Mouse (Mus musculus) gastrocnemius, postnatal 25 days (tissue): ENCODE data around the gene Btd. TPM values are rescaled to one million over a fixed set of nuclear protein-coding genes. Genes with fewer than 3 reads are reported as not detected.

Experiments
- DNase-seq: peaks from one replicate; pipeline ENCODE4 v3.0.0; 2022
- total RNA-seq, 2 experiments: library from RNA; stranded (reverse); gene quantifications; 1 replicate in 1 of 2; 2 replicates in 1 of 2; pipeline ENCODE4 v1.2.3; 2021

Gene Btd
- total RNA-seq, 2 experiments from 2014 or later, result 4.1 to 6.2 TPM

DNA sequence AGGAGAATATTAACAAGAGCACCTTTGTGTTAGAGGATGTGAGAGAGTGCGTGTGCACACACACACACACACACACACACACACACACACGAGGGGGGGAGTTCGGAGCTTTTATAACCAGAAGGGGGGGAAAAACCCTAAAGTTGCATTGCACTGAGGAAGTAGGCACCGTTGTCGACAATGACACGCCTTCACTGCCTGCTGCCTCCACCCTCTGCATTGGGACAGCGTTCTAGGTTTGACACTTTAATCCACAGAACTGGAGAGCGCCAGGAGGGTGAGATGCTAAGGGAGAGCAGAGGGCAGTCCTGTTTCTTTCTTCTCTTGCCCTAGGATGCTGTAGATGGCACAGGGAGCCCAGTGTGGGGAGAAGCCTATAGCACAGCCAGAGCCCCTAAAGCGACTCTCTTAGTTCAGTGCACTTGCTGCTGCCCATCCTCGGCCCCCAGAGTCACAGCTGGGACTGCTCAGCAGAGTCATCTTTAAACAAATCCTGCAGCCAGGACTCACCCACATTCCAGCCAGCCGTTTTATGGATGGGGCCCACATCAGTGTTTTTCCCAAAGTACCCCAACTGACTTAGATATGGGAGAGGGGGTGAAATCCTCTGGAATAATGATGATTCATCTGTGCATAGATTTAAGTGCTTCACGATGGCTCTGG lies 24.2 kb downstream of the Btd start:
- no peak for DNase-seq

DNA sequence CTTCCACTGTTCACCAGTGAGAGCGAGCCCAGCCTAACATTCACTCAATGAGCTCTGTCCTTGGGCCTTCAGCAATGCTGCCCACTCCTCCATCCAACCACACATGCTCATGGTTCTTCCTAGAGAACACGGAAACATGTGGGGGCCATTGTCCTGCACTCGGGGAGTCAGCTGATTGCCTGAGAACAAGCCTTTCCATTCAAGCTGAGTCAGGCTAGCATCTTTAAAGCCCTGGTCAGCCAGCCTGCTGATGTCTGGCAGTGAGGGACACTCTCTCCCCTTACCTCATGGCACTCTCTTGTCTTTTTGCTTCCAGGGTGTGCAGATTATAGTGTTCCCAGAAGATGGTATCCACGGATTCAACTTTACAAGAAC lies 24.7 kb downstream of the Btd start:
- DNase-seq, result no peak

DNA sequence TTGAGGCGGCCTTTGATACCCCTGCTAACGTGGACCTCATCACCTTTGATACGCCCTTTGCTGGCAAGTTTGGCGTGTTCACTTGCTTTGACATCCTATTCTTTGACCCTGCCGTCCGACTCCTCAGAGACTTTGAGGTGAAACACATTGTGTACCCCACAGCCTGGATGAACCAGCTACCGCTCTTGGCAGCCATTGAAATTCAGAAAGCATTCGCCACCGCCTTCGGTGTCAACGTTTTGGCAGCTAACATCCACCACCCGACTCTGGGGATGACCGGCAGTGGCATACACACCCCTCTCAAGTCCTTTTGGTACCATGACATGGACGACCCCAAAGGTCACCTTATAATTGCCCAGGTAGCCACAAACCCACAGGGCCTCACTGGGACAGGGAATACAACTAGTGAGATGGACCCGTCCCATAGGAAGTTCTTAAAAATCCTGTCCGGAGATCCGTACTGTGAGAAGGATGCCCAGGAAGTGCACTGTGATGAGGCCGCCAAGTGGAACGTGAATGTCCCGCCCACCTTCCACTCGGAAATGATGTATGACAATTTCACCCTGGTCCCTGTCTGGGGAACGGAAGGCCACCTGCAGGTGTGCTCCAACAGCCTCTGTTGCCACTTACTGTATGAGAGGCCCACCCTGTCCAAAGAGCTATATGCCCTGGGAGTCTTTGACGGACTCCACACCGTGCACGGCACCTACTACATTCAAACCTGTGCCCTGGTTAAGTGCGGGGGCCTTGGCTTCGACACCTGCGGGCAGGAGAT lies 26.3 kb downstream of the Btd start:
- no peak for DNase-seq

DNA sequence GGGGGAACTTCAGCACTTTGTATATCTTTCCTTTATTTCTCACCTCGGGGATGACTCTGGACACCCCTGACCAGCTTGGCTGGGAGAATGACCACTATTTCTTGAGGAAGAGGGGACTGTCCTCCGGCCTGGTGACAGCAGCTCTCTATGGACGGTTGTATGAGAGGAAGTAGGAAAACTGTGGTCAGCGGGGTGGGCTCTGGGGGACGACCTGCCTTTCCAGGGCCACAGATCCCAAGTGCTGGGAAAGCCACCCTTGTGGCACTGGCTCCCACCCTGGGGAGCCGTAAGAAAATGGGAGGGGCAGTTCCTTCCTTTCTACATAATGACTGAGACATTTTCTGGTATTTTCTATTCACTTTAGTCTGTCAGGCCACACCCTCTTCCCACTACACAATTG lies 26.9 kb downstream of the Btd start:
- DNase-seq, result no peak

DNA sequence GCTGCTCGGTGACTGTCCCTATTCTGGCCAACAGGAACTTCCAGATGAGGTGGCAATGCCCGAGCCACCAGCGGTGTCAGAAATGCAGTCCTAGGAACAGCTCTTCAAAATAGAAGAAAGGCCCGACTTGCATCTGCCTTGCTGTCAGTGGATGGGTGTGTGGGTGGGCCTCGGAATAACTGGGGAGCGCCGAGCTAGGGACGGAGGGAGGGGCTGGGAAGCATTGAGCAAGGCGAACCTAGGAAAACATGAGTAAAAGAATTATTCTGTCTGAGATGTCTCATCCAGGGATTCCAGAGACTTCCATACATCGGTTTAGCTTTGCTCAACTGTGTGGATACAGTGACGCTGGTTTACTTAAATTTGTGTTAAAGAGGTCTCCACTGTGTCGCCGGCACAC lies 27.5 kb downstream of the Btd start:
- DNase-seq, result no peak

DNA sequence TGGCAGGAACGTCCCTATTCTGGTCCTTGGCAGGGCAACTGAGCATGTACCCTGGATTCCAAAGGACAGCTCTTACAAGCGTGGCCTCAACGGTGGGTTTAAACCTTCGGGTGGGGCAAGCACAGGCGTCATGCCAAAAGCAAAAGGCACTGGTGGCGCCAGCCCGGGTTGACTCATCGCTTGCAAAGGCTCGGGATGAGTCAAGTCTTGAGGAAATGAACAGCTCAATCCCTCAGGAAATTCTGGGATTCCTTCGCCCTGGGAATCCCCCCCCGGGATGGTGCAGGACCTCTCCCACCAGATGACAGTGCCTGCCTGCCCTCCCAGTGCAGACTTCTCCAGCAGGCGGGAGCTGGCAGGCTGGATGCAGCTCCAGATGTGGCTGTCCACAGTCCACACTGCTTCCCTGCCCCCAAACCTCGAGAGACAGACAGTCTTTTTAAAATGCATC lies 28.4 kb downstream of the Btd start:
- DNase-seq, result peak; percentile 80

DNA sequence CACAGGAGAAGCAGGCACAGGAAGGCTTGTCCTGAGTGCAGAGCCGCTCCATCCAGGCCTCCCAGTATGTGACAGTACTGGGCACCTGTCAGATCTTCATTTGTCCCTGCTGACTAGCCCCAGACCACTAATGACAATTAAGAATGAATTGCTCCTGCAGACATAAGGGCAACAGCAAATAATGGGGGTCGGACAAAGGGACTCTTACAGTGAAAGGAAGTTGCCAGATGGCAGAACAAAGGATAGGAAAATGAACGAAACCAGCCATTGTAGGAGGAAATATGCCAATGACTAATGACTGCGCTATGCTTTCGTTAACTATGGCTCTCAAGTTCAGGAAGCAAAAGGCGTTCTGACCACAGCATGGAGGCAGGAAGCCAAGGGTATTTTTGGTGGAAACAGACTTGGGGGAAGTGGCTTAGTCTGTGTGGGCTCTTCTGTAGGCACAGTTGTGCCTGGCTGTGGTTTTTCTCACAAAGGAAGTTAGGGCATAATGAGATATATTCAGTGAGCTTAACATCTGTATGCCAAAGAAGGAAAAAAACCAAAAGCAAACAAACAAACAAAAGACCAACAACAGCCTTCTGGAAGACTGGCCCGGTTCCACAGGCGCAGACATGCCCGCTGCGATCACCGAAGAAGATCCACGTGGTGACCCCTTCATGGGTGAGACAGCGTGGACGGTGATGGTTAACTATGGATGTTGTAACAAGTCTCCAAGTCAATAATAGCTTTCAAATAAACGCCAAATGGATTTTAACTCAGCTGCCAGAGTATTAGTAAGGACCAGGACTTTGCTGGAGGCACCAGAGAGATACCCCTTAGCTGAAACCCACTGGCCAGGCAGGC lies 29.0 kb downstream of the Btd start:
- no peak for DNase-seq

DNA sequence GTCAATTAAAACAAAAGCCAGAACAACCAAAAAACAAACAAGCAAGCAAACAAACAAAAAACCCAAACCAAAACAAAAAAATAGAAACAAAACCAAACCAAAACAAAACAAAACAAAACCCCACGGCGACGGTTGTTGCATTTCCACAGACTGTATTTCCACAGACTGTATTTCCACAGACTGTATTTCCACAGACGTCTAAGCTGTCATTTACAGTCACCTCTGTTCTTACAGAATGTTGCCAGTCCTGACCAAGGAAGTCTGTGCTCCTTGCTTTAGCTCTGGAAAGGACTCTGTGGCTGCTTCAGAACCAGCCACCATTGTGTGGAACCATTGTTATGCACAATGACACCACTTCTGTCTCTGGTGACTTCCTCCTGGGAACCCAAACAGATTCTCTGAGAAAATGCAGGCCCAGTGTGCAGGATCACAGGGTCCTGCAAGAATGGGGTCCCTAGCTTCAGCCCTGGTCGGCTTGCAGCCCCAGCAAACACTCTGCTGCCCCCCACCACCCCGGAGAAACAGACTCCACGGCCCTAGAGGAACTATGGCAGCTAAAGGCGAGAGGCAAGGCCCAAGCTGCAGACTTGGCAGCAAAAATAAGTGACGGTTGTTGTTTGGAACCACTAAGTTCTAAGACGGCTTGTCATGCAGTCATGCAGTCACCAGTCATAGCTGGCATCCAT lies 30.9 kb downstream of the Btd start:
- no peak for DNase-seq

DNA sequence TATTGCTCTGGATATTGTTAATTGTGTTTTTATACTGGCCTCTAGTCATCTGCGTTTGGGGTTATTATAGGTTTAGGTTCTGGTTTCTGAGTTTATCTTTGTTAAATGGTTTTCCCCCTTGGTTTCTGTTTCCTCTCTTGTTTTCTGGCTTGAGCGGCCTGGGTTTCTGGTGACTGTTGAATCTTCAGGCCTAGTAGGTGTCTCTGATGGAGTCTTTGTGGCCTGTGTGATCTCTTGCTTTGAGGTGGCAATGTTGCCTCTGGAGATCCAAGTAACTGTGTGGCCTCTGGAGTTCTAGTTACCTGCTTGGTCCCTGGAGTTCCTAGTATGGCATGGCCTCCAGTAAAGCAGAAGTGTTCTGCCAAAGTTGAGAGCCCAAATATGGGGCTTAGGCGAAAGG lies 39.8 kb downstream of the Btd start:
- DNase-seq, result no peak

DNA sequence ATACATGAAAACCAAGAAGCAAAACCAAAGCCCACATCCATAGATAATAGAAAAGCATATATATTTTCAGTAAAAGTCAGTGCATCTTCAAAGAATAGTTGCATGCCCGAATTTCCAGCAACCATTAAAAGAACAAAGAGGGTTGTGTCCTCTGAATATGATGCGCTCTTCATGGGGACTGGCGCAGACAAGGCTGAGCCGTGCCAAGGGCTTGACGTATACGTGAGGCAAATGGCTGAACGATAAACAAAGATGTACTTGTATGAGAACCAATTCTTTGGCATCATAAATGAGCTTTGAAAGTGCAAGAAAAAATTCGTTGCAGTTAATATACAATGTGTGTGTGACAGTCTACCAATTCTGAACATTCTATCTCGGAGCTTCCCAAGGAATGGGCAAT lies 40.5 kb downstream of the Btd start:
- DNase-seq, result no peak

DNA sequence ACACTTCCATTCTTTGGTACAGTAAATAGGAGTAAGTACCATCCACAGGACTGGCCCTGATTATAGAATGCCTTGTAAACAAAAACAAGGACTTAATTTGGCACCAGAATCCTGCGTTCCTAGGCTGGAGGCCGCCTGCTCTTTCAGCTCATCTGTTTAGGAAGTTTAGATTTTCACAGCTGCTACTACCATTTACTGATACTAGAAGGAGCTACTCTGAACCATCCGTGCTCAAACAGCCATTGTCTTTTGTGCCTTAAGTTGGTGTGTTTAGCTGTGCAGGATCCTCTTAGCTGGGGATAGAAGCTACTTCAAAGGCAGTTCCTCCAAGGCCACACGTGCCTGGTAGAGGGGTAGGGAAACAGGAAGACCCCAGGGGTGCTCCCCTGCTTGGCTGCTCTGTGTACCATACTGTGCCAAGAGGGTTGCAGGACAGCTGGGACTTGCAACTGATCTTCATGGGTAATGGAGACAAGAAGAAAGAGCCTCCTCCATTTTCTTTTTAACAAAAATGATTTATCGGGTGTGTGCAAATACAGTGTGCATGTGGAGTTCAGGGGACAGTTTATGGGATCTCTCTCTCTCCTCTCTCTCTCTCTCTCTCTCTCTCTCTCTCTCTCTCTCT lies 41.2 kb downstream of the Btd start:
- DNase-seq, result no peak

DNA sequence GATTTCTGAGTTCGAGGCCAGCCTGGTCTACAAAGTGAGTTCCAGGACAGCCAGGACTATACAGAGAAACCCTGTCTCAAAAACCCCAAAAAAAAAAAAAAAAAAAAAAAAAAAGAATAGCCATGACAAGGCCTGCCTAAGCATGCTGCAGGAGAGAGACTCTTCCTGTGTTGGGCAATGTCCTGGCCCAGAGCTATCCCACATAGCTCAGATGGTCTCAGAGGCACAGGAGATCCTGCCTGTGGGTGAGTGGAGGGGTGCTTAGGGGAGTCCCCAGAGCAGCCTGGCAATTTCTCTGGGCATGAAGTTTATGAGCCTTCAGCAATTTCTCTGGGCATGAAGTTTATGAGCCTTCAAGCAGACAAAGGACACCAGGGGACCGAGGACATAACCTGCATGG lies 42.8 kb downstream of the Btd start:
- DNase-seq, result no peak

DNA sequence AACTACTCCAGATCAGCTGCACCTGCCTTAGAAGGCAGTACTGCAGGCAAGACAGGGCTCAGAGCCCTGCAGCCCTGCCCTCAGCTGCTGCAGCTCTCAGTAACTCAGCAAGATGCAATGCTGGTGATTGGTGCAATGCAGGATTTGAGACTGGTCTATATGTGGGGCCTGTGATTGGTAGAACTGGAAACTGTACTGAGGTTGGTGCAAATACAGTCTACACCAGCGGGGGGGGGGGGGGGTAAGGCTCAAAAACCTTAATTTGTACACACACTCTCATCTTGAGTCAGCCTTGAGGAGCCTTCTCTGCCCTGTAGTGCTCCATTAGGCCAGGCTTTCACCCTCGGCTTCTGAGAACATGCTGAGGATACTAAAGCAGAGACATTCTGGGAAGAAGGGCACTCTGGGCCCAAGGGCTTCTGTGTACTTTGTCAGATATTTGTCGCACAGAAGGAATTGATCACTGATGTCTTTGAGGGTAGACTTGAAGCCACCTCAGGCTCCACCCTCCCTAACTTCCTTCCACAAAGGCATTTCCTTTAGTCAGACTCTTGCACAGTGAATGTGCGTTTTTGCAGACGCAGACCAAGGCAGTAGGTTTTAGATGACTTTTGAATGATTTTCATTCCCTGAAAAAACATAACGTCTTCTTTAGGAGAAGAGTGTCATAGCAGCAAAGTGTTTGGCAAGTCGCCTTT lies 43.7 kb downstream of the Btd start:
- DNase-seq, result no peak

DNA sequence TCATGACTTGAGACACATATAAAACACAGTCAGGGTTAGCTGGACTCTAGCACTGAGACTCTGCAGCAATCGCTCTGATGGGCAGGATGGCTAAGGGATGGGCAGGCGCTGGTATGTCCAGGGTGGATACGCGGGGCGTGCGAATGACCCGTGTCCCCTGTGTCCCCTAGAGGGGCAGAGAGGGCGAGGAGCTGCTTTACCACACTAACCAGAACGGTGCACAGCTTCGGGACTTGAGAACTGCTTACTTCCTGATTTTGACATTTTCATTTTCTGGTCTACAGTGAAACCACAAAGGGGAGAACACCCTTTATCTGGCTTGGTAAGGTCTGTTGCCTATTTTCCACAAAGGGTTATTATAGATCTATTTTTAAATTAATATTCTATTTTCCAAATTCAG lies 44.9 kb downstream of the Btd start:
- DNase-seq, result no peak

DNA sequence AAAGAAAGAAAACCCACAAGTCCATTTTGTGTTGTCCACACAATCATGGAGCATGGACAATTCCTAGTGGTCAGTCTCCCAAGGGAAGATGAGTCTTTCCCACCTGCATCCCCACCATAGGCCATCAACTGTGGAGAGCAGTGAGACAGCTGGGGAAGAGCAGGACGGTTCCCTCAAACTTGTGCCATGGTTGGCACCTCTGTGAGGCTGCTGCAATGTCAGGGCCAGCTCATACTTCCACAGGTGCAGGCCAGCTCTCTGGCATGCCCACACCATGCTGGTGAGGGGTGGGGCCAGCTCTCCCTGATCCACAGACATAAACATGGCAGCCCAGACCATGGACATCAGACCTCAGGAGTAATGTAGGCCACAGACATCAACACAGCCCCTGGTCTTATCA lies 45.4 kb downstream of the Btd start:
- no peak for DNase-seq

DNA sequence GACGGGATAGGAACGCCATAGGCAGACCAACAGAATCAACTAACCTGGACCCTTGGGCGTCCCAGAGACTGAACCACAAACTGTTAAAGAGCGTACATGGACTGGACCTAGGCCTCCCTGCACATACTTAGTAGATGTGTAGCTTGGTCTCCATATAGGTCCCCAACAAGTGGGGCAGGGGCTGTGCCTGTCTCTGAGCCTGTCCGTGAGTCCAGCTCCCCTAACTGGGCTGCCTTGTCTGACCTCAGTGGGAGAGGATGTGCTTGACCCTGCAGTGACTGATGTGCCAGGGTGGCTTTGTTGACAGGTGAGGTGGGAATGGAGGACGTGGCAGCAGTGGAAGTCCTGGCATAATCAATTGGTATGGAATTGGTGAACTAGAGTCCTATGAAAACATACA lies 51.7 kb downstream of the Btd start:
- DNase-seq, result no peak

DNA sequence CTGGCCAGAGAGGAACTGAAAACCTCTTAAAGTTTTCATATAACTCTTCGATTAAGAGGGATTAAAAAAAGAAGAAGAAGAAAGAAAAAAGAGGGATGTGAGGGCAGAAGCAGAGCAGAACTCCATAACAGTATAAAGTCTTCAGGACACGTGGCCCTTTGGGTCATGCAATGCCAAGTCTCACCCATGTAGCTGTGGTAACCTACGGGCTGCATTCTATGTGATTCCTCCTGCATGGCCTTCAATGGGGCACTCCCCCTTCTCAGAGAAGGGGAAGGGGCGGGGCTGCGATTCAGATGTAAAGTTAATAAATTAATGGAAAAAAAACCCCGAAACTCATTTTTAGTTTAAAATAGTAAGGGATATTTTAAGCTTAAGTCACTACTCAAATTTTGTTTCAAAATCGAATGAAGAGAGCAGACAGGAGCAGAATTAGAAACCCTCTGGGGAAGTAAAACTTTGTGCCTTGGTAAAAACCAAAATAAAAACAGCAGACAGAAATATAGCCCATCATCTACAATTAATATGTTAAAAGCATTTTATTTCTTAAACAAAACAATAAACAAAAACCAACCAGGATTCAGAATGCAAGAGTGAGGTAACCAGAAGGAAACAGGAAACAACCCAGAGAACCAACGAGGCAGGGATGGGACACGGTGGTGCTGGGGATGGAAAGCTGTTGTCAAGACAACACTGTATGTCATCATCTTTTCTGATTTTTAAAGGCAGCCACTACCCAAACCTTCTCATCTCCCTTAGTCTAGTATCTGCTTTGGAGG lies 55.6 kb downstream of the Btd start:
- no peak for DNase-seq

DNA sequence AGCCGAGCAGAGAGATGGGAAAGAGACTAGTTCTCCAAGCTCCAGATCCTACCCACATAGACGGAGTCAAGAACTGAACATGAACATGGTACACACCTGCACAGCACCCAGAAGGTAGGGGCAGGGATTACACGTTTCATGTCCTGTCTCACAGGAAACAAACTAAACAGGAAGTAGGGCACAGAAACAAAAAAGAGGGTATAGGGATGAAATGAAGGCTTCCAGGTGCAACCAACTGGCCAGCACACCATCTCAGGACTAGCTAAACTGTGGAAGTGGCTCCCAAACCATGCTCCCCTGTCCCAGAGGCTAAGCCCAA lies 56.1 kb downstream of the Btd start:
- no peak for DNase-seq

DNA sequence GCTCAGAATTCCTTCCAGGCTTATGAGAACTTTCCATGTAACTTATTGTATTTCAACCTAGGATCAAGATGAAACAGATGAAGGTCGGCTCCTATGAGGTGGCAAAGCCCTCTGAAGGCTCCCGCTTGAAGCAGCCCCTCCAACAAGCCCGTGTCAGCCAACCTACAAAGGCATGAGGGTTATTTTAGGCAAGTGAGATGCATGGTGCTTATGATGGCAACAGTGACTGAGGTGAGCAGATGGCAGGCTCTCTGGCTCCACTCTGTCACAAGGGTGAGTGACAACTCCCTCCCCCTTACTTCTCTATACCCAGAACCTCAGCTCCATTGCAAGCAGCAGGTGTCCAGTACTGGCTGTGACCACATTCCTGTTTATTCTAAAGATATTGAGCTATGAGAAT lies 56.5 kb downstream of the Btd start:
- no peak for DNase-seq

DNA sequence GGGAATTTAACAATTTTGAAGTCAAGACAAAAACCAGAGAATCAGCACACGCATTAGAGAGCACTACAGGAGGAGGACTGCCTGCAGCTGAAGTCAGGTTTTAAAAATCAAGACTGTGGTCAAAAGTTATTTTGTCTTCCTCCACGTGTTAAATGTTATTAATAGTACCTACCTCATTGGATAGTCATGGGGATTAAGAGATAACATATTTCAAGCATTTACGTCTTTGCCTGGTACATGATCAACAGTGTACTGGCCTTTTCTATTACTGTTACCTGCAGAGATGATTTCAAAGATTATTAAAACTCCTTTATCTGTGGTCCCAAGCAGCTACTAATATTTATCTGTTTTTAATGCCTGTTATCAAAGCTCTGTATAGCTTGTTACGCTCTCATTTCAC lies 56.9 kb downstream of the Btd start:
- no peak for DNase-seq

DNA sequence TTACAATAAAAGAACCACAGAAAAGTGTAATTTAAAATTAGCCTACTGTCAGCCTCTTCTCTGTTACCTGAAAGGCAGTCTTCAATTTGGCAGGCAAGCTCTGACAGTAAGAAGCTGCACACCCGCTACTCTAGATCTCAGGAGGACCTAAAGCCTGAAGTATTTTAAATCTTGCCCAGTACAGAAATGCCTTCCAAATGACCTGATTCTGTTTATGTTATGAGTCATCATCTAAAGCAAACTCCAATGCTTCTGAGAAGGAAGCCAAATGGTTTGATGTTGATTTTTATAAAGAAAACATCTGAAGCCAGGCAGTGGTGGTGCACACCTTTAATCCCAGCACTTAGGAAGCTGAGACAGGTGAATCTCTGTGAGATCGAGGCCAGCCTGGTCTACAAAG lies 59.5 kb downstream of the Btd start:
- no peak for DNase-seq
